Mouse (Mus musculus): ENCODE results near the gene Nup214.

GRCm38 (mm10) chr2:32102944-32103343 lies 128.7 kb downstream of the Nup214 start:
- TF ChIP-seq CTCF (IDR thresholded peaks at IDR 0.05; ENCODE audit: borderline replicate concordance, control insufficient read depth, extremely low read depth, insufficient read depth, low read length, poor library complexity), result no peak
- no peak for TF ChIP-seq POLR2A (IDR thresholded peaks at IDR 0.05; ENCODE audit: control insufficient read depth, extremely low read depth, insufficient read depth, low read length, poor library complexity)

Data from thymus, adult 2 months (tissue).